Mouse (Mus musculus) midbrain, embryonic 15.5 days (tissue): ENCODE results near the gene Ovca2. TPM values are rescaled to one million over a fixed set of nuclear protein-coding genes. Genes with fewer than 3 reads are reported as not detected.

Experiments used
- ATAC-seq: fragments of 200-750 bp; cut with Nextera tagmentation; replicated peaks from 2 replicates; pipeline ENCODE4 v1.8.0; 2017; ENCODE audit warnings: moderate TSS enrichment
- H3K27ac ChIP-seq: fragments of 300-500 bp; sonication (generic); 2 replicates; pipeline ENCODE4 v1.5.1; 2015; ENCODE audit warnings: mild to moderate bottlenecking, inconsistent platforms
- H3K27me3 ChIP-seq: fragments of 300-500 bp; sonication (generic); replicated peaks from 2 replicates; pipeline ENCODE4 v1.6.1; 2015; ENCODE audit warnings: inconsistent platforms
- H3K36me3 ChIP-seq: fragments of 300-500 bp; sonication (generic); replicated peaks from 2 replicates; pipeline ENCODE4 v1.6.1; 2015; ENCODE audit warnings: inconsistent platforms
- H3K4me1 ChIP-seq: fragments of 300-500 bp; sonication (generic); 2 replicates; pipeline ENCODE4 v1.6.1; 2015; ENCODE audit warnings: inconsistent platforms
- H3K4me2 ChIP-seq: fragments of 300-500 bp; sonication (generic); 2 replicates; pipeline ENCODE4 v1.6.1; 2015; ENCODE audit warnings: inconsistent platforms, mild to moderate bottlenecking, moderate library complexity
- H3K4me3 ChIP-seq: fragments of 300-500 bp; sonication (generic); 2 replicates; pipeline ENCODE4 v1.5.1; 2015; ENCODE audit warnings: mild to moderate bottlenecking, inconsistent platforms
- H3K9ac ChIP-seq: fragments of 300-500 bp; sonication (generic); 2 replicates; pipeline ENCODE4 v1.6.1; 2015; ENCODE audit warnings: mild to moderate bottlenecking, inconsistent platforms
- H3K9me3 ChIP-seq: fragments of 300-500 bp; sonication (generic); 2 replicates; pipeline ENCODE4 v1.6.1; 2016; ENCODE audit warnings: inconsistent platforms
- WGBS: fragments of 180-500 bp; shearing (Covaris S2); methylation state at CpG from one replicate; pipeline ENCODE4 v1.1.7; 2015; ENCODE audit warnings: mixed read lengths; 5-methylcytosine and 5-hydroxymethylcytosine counted together
- microRNA counts: library from miRNA; unstranded; fragments of <30 nt; microRNA quantifications from one replicate; lab custom pipeline; 2016
- microRNA-seq: library from miRNA; unstranded; fragments of <30 nt; microRNA quantifications from one replicate; pipeline ENCODE4, GENCODE M21; 2016
- polyA plus RNA-seq: library from polyadenylated mRNA; unstranded; fragments of >200 nt; fragmentation: Nextera tagmentation; extraction: Ambion mirVana; gene quantifications from 2 replicates; pipeline ENCODE4 v1.2.1, GENCODE M21; 2015

Ovca2 gene
- polyA plus RNA-seq, 1 experiment from 2014 or later, result 15.4 TPM

DNA sequence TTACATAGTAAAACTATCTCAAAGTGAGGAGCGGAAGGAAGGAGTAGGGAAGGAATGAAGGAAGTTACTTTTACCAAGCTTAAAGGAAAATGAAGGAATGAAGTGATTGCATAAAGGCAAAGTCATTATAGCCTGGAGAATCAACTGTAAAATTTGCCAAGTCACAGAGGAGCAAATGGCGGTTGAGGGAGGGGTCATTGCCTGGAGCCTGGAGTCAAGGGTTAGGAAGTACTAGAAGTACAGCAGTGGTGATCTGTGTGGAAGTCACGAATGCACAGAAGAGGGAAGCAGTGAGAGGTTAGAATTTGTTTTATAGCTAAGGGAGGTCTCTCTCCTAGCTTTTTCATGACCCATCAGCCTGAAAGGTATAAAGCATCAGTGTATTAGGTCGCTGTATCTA is 47.3 kb downstream of the Ovca2 start:
- H3K36me3 ChIP-seq, result no peaks in the 10 kb centered on the region
- H3K27ac ChIP-seq, result no peak overlapping the region
- no peaks in the 10 kb centered on the region for H3K9me3 ChIP-seq
- H3K9ac ChIP-seq, result no peak overlapping the region
- no peak overlapping the region for H3K4me2 ChIP-seq
- H3K27me3 ChIP-seq, result no peaks in the 10 kb centered on the region
- no peak overlapping the region for H3K4me3 ChIP-seq
- no peak for ATAC-seq
- peaks cover 8% of the 10 kb centered on the region for H3K4me1 ChIP-seq
- 88% methylated on average over 4 of the region's 4 CpGs for WGBS

- Histone ChIP-seq H3K4me1 (peaks cover 5% of the 10 kb centered on the region), H3K27ac (no peak overlapping the region), H3K4me3 (no peak overlapping the region), H3K4me2 (no peak overlapping the region), H3K9ac (no peak overlapping the region), H3K27me3 (no peaks in the 10 kb centered on the region), H3K36me3 (no peaks in the 10 kb centered on the region), H3K9me3 (no peaks in the 10 kb centered on the region)
- 95% methylated on average over 6 of the region's 6 CpGs for WGBS
- no peak for ATAC-seq
Observed at GRCm38 (mm10) chr11:75129481-75129880, 49.2 kb downstream of the Ovca2 start.

GRCm38 (mm10) chr11:75126384-75126783 is 52.3 kb downstream of the Ovca2 start:
- no peak for ATAC-seq
- Histone ChIP-seq H3K4me1 (no peaks in the 10 kb centered on the region), H3K9ac (no peak overlapping the region), H3K9me3 (no peaks in the 10 kb centered on the region), H3K4me2 (no peak overlapping the region), H3K27me3 (no peaks in the 10 kb centered on the region), H3K36me3 (no peaks in the 10 kb centered on the region), H3K27ac (no peak overlapping the region), H3K4me3 (no peak overlapping the region)
- WGBS, result 94% methylated on average over 3 of the region's 3 CpGs

MicroRNAs encoded within 50 kb of the gene (microRNA counts, 519-probe panel; counts per million panel counts)
- microRNA mmu-miR-132 (lab: Ali Mortazavi, UCI) (3,436 counts per million, percentile 80 among the panel's probes with 10 or more counts), microRNA mmu-miR-212 (lab: Ali Mortazavi, UCI) (not detected)

Small RNAs within 50 kb of the gene (microRNA-seq; reads per million reads assigned to microRNA genes)
- gene Mir132 (942 reads per million, percentile 79 among the genes with 10 or more reads in this experiment), gene Mir212 (46.9 reads per million, percentile 45 among the genes with 10 or more reads in this experiment)

Other genes with a start within 250 kb of the Ovca2 start
- 2.8 and 3.2 TPM in 2 replicates for gene Hic1, start 9.3 kb downstream of the Ovca2 start, polyA plus RNA-seq
- 13.1 and 14.0 TPM in 2 replicates for gene Dph1, start 12.4 kb upstream of the Ovca2 start, polyA plus RNA-seq
- 15.7 and 18.3 TPM in 2 replicates for gene Rtn4rl1, start 14.9 kb upstream of the Ovca2 start, polyA plus RNA-seq
- 49.1 and 49.6 TPM in 2 replicates for gene Rpa1, start 169.5 kb upstream of the Ovca2 start, polyA plus RNA-seq
- 16.8 and 17.2 TPM in 2 replicates for gene Smyd4, start 169.6 kb upstream of the Ovca2 start, polyA plus RNA-seq
- gene Serpinf1, start 243.9 kb upstream of the Ovca2 start, polyA plus RNA-seq, result 29.8 and 42.7 TPM in 2 replicates